Mouse (Mus musculus) c-Kit-positive CD71-negative TER-119-negative erythroid progenitor cells, embryonic 14.5 days (primary cell): ENCODE data around the gene Slc39a8.

ENCODE experiments used
- DNase-seq: peaks from one replicate; pipeline ENCODE4 v3.0.0-alpha.2; 2013; ENCODE audit warnings: low read depth

The Slc39a8 gene

GRCm38 (mm10) chr3:135845860-135846259, 20.8 kb downstream of the Slc39a8 start:
- DNase-seq: no peak

GRCm38 (mm10) chr3:135851607-135852006, 26.5 kb downstream of the Slc39a8 start:
- no peak for DNase-seq

GRCm38 (mm10) chr3:135853604-135854297, 28.7 kb downstream of the Slc39a8 start:
- no peak for DNase-seq

GRCm38 (mm10) chr3:135854298-135854984, 29.4 kb downstream of the Slc39a8 start:
- DNase-seq: no peak

- no peak for DNase-seq
Observed at GRCm38 (mm10) chr3:135854985-135855340, 29.9 kb downstream of the Slc39a8 start.

- DNase-seq: no peak
Observed at GRCm38 (mm10) chr3:135856303-135856702, 31.2 kb downstream of the Slc39a8 start.

GRCm38 (mm10) chr3:135857134-135857533, 32.1 kb downstream of the Slc39a8 start:
- no peak for DNase-seq

- DNase-seq: no peak
Observed at GRCm38 (mm10) chr3:135859431-135859830, 34.4 kb downstream of the Slc39a8 start.

GRCm38 (mm10) chr3:135862804-135863203, 37.7 kb downstream of the Slc39a8 start:
- no peak for DNase-seq

- DNase-seq: no peak
Observed at GRCm38 (mm10) chr3:135869041-135869440, 44.0 kb downstream of the Slc39a8 start.

- DNase-seq: no peak
Observed at GRCm38 (mm10) chr3:135872325-135872724, 47.2 kb downstream of the Slc39a8 start.

- no peak for DNase-seq
Observed at GRCm38 (mm10) chr3:135873596-135873995, 48.5 kb downstream of the Slc39a8 start.

GRCm38 (mm10) chr3:135878048-135878447, 53.0 kb downstream of the Slc39a8 start:
- no peak for DNase-seq

- no peak for DNase-seq
Observed at GRCm38 (mm10) chr3:135885927-135886658, 61.0 kb downstream of the Slc39a8 start.

- peak; percentile 37 for DNase-seq
Observed at GRCm38 (mm10) chr3:135886659-135887027, 61.6 kb downstream of the Slc39a8 start.

- DNase-seq: no peak
Observed at GRCm38 (mm10) chr3:135887033-135887855, 62.2 kb downstream of the Slc39a8 start.

GRCm38 (mm10) chr3:135887856-135888155, 62.7 kb downstream of the Slc39a8 start:
- no peak for DNase-seq

- no peak for DNase-seq
Observed at GRCm38 (mm10) chr3:135889401-135889800, 64.3 kb downstream of the Slc39a8 start.

- no peak for DNase-seq
Observed at GRCm38 (mm10) chr3:135903366-135903765, 78.3 kb downstream of the Slc39a8 start.

- no peak for DNase-seq
Observed at GRCm38 (mm10) chr3:135904881-135905280, 79.8 kb downstream of the Slc39a8 start.

- DNase-seq: no peak
Observed at GRCm38 (mm10) chr3:135905729-135906128, 80.7 kb downstream of the Slc39a8 start.

GRCm38 (mm10) chr3:135907028-135907427, 81.9 kb downstream of the Slc39a8 start:
- DNase-seq: no peak
